Mouse (Mus musculus): Measurements from ENCODE around the gene Cgnl1.

DNA sequence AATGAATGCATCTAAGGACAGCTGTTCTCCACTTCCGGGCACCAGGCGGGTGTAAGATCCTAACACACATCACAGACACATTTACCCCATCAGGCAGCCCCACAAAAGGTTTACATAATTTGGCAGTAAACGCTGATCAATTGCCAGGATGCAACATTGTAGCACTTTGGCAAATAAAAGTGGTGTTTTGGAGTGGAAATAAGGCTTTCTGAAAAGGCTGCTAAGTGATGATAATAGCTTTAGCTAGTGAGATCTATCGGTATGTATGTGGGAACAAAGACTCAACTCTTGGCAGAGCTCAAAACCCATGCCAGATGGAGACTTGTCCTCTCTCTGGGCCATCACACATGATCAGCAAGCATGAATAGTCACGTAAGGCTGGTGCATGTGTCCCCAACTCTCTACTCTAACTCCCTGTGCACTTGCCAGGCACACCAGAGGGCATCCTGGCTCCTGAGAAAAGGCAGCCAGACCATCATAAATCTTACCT is 42.5 kb downstream of the Cgnl1 start:
- TF ChIP-seq POLR2A (IDR thresholded peaks at IDR 0.05; ENCODE audit: low read depth, low read length) (no peak), CTCF (IDR thresholded peaks at IDR 0.05; ENCODE audit: extremely low read depth, insufficient read depth, insufficient read length, insufficient replicate concordance) (no peak)

All from spleen, adult 2 months (tissue).